Mouse (Mus musculus) midbrain, embryonic 11.5 days (tissue): ENCODE measurements around the gene Lypla2. TPM values are rescaled to one million over a fixed set of nuclear protein-coding genes. Genes with fewer than 3 reads are reported as not detected.

Source experiments
- ATAC-seq: fragments of 200-750 bp; cut with Nextera tagmentation; 2 replicates; pipeline ENCODE4 v1.8.0; 2017; ENCODE audit warnings: moderate TSS enrichment, moderate library complexity; ENCODE audit not compliant: low FRiP score
- DNase-seq: peaks from one replicate; pipeline ENCODE4 v3.0.0; 2015; ENCODE audit warnings: low spot score; ENCODE audit errors: missing footprints
- H3K27ac ChIP-seq: fragments of 300-500 bp; sonication (generic); 2 replicates; pipeline ENCODE4 v1.5.1; 2014; ENCODE audit warnings: low read depth, low read length
- H3K27me3 ChIP-seq: fragments of 300-500 bp; sonication (generic); 2 replicates; pipeline ENCODE4 v1.6.1; 2014; ENCODE audit warnings: mild to moderate bottlenecking, low read length, moderate library complexity, mixed read lengths; ENCODE audit not compliant: control insufficient read depth, insufficient read depth
- H3K36me3 ChIP-seq: fragments of 300-500 bp; sonication (generic); 2 replicates; pipeline ENCODE4 v1.6.1; 2014; ENCODE audit warnings: mild to moderate bottlenecking, low read length, moderate library complexity, mixed read lengths; ENCODE audit not compliant: control insufficient read depth, insufficient read depth
- H3K4me1 ChIP-seq: fragments of 300-500 bp; sonication (generic); 2 replicates; pipeline ENCODE4 v1.6.1; 2014; ENCODE audit warnings: low read length; ENCODE audit not compliant: control insufficient read depth, insufficient read depth
- H3K4me2 ChIP-seq: fragments of 300-500 bp; sonication (generic); 2 replicates; pipeline ENCODE4 v1.6.1; 2014; ENCODE audit warnings: mild to moderate bottlenecking, moderate library complexity
- H3K4me3 ChIP-seq: fragments of 300-500 bp; sonication (generic); 2 replicates; pipeline ENCODE4 v1.5.1; 2014; ENCODE audit warnings: low read depth, low read length
- H3K9ac ChIP-seq: fragments of 300-500 bp; sonication (generic); 2 replicates; pipeline ENCODE4 v1.6.1; 2014; ENCODE audit warnings: low read length
- H3K9me3 ChIP-seq: fragments of 300-500 bp; sonication (generic); 2 replicates; pipeline ENCODE4 v1.6.1; 2016; ENCODE audit warnings: low read length; ENCODE audit not compliant: control insufficient read depth
- WGBS: fragments of 180-500 bp; shearing (Covaris S2); extraction: QIAGEN DNeasy Blood & Tissue Kit; methylation state at CpG from one replicate; pipeline ENCODE4 v1.1.7; 2014; 5-methylcytosine and 5-hydroxymethylcytosine counted together
- polyA plus RNA-seq: library from polyadenylated mRNA; unstranded; fragments of >200 nt; fragmentation: Nextera tagmentation; extraction: Ambion mirVana; gene quantifications from 2 replicates; pipeline ENCODE4 v1.2.1, GENCODE M21; 2014

The Lypla2 gene
- polyA plus RNA-seq, 1 experiment from 2014 or later, result 144 TPM

- 69% methylated on average over 5 of the region's 5 CpGs for WGBS
- no peak overlapping the region for H3K27ac ChIP-seq
- H3K27me3 ChIP-seq, result no peaks in the 10 kb centered on the region
- H3K4me1 ChIP-seq, result peaks cover 3% of the 10 kb centered on the region; the same call in 1 of the 2 replicates
- no peak overlapping the region for H3K9ac ChIP-seq
- no peak overlapping the region for H3K4me2 ChIP-seq
- DNase-seq, result no peak
- no peaks in the 10 kb centered on the region for H3K9me3 ChIP-seq
- H3K4me3 ChIP-seq, result no peak overlapping the region
- H3K36me3 ChIP-seq, result no peaks in the 10 kb centered on the region; the same call in 1 of the 2 replicates
- ATAC-seq, result no peak
Observed at GRCm38 (mm10) chr4:135935502-135935901, 36.9 kb downstream of the Lypla2 start.

- no peaks in the 10 kb centered on the region for H3K9me3 ChIP-seq
- H3K4me1 ChIP-seq, result peaks cover 3% of the 10 kb centered on the region; the same call in 1 of the 2 replicates
- 56% methylated on average over 12 of the region's 12 CpGs for WGBS
- no peak overlapping the region for H3K27ac ChIP-seq
- no peaks in the 10 kb centered on the region for H3K27me3 ChIP-seq
- DNase-seq (no peak), ATAC-seq (no peak)
- no peak overlapping the region for H3K9ac ChIP-seq
- no peaks in the 10 kb centered on the region; the same call in 1 of the 2 replicates for H3K36me3 ChIP-seq
- no peak overlapping the region for H3K4me2 ChIP-seq
- no peak overlapping the region for H3K4me3 ChIP-seq
Observed at GRCm38 (mm10) chr4:135934708-135935500, 37.5 kb downstream of the Lypla2 start.

GRCm38 (mm10) chr4:135931832-135932231 lies 40.6 kb downstream of the Lypla2 start:
- WGBS, result 71% methylated on average over 5 of the region's 5 CpGs
- no peak for DNase-seq

GRCm38 (mm10) chr4:135930239-135930638 lies 42.2 kb downstream of the Lypla2 start:
- 92% methylated on average over 8 of the region's 8 CpGs for WGBS
- H3K4me1 ChIP-seq, result peaks cover under 1% of the 10 kb centered on the region; the same call in 1 of the 2 replicates

More at GRCm38 (mm10) chr4:135931832-135932231, 40.6 kb downstream of the Lypla2 start:
- Histone ChIP-seq H3K27ac (no peak overlapping the region), H3K9me3 (no peaks in the 10 kb centered on the region), H3K4me3 (no peak overlapping the region), H3K9ac (no peak overlapping the region), H3K27me3 (no peaks in the 10 kb centered on the region), H3K4me2 (no peak overlapping the region), H3K36me3 (no peaks in the 10 kb centered on the region), H3K4me1 (peaks cover 3% of the 10 kb centered on the region; the same call in 1 of the 2 replicates)
- no peak for ATAC-seq

GRCm38 (mm10) chr4:135929828-135930227 lies 42.6 kb downstream of the Lypla2 start:
- ATAC-seq (no peak), DNase-seq (no peak)
- Histone ChIP-seq H3K9ac (no peak overlapping the region), H3K4me1 (no peaks in the 10 kb centered on the region), H3K27me3 (no peaks in the 10 kb centered on the region), H3K9me3 (no peaks in the 10 kb centered on the region), H3K36me3 (no peaks in the 10 kb centered on the region), H3K27ac (no peak overlapping the region), H3K4me3 (no peak overlapping the region), H3K4me2 (no peak overlapping the region)
- WGBS, result 91% methylated on average over 9 of the region's 9 CpGs

More at GRCm38 (mm10) chr4:135930239-135930638, 42.2 kb downstream of the Lypla2 start:
- H3K27ac ChIP-seq, result no peak overlapping the region
- ATAC-seq (no peak), DNase-seq (no peak)
- H3K36me3 ChIP-seq, result no peaks in the 10 kb centered on the region
- H3K9me3 ChIP-seq, result no peaks in the 10 kb centered on the region
- no peak overlapping the region for H3K4me2 ChIP-seq
- no peak overlapping the region for H3K4me3 ChIP-seq
- H3K27me3 ChIP-seq, result no peaks in the 10 kb centered on the region
- H3K9ac ChIP-seq, result no peak overlapping the region

- H3K36me3 ChIP-seq, result no peaks in the 10 kb centered on the region
- no peak overlapping the region for H3K4me3 ChIP-seq
- H3K27ac ChIP-seq, result no peak overlapping the region
- H3K9me3 ChIP-seq, result no peaks in the 10 kb centered on the region
- no peak for ATAC-seq
- H3K9ac ChIP-seq, result no peak overlapping the region
- no peaks in the 10 kb centered on the region for H3K4me1 ChIP-seq
- 89% methylated on average over 5 of the region's 5 CpGs for WGBS
- H3K27me3 ChIP-seq, result no peaks in the 10 kb centered on the region
- no peak overlapping the region for H3K4me2 ChIP-seq
- no peak for DNase-seq
Observed at GRCm38 (mm10) chr4:135929405-135929804, 43.0 kb downstream of the Lypla2 start.

- no peak overlapping the region for H3K9ac ChIP-seq
- H3K4me2 ChIP-seq, result no peak overlapping the region
- H3K27ac ChIP-seq, result no peak overlapping the region
- H3K36me3 ChIP-seq, result peaks cover 2% of the 10 kb centered on the region; the same call in 1 of the 2 replicates
- H3K4me1 ChIP-seq, result no peaks in the 10 kb centered on the region
- no peaks in the 10 kb centered on the region for H3K27me3 ChIP-seq
- H3K4me3 ChIP-seq, result no peak overlapping the region
- no peaks in the 10 kb centered on the region for H3K9me3 ChIP-seq
- 89% methylated on average over 9 of the region's 9 CpGs for WGBS
- DNase-seq (no peak), ATAC-seq (no peak)
Observed at GRCm38 (mm10) chr4:135928376-135928775, 44.0 kb downstream of the Lypla2 start.

GRCm38 (mm10) chr4:135926861-135927260 lies 45.6 kb downstream of the Lypla2 start:
- WGBS, result 92% methylated on average over 3 of the region's 3 CpGs
- H3K36me3 ChIP-seq, result peaks cover 2% of the 10 kb centered on the region; the same call in 1 of the 2 replicates

GRCm38 (mm10) chr4:135926195-135926808 lies 46.1 kb downstream of the Lypla2 start:
- no peaks in the 10 kb centered on the region for H3K9me3 ChIP-seq
- H3K27ac ChIP-seq, result no peak overlapping the region
- peaks cover 8% of the 10 kb centered on the region for H3K4me1 ChIP-seq
- no peaks in the 10 kb centered on the region for H3K27me3 ChIP-seq
- H3K36me3 ChIP-seq, result peaks cover 2% of the 10 kb centered on the region; the same call in 1 of the 2 replicates
- 87% methylated on average over 10 of the region's 10 CpGs for WGBS
- DNase-seq (no peak), ATAC-seq (no peak)
- no peak overlapping the region for H3K4me2 ChIP-seq
- H3K4me3 ChIP-seq, result no peak overlapping the region
- no peak overlapping the region for H3K9ac ChIP-seq

More at GRCm38 (mm10) chr4:135926861-135927260, 45.6 kb downstream of the Lypla2 start:
- Histone ChIP-seq H3K9me3 (no peaks in the 10 kb centered on the region), H3K27me3 (no peaks in the 10 kb centered on the region), H3K9ac (no peak overlapping the region), H3K4me2 (no peak overlapping the region), H3K4me3 (no peak overlapping the region), H3K4me1 (peaks cover 2% of the 10 kb centered on the region), H3K27ac (no peak overlapping the region)
- DNase-seq (no peak), ATAC-seq (no peak)
